Mouse (Mus musculus) retina, adult 2 months (tissue): Measurements from ENCODE around the gene Gm49322.

ENCODE experiments used
- DNase-seq: peaks from one replicate; pipeline ENCODE4 v3.0.0-alpha.2; 2012; ENCODE audit warnings: low read depth, low spot score

Gm49322 gene

GRCm38 (mm10) chr10:80655406-80656129 lies 49.7 kb downstream of the Gm49322 start:
- DNase-seq, result no peak

DNA sequence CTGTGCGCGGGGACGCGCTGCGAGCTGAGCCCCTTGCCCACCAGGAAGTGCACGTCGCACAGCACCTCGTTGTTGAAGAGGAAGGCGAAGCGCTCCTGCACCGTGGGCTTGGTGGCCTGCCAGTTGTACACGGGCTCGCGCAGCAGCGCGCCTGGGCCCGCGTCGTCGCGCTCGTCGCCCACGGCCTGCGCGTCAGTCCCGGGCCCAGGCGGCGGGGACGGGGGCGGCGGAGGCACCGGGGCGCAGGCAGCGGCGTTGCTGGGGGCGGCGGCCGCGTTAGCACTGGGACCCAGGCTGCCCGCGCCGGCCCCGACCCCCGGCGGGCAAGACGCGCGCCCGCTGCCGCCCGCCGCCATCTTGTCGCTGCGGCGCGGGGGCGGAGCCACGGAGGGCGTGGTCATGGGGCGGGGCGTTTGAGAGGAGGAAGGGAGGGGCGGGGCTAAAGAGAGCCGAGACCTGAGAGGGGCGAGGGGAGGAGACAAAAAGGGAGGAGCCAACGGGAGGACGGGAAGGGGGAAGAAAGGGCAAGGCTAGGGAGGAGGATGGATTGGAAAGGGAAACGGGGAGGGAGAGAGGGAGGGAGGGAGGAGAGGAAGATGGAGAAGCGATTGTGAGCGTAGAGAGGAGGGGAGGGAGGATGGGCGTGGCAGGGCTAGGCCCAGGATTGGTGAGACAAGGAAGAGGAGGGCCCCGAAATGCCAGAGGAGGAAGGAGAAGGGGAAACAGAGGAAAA lies 50.5 kb downstream of the Gm49322 start:
- DNase-seq, result peak; percentile 95

- DNase-seq, result no peak
These were observed 51.2 kb downstream of the Gm49322 start, which contains the start of gene Btbd2 for GRCm38 (mm10) chr10:80656863-80657623. Gene Btbd2 (minus strand): TSS chr10:80657071.

DNA sequence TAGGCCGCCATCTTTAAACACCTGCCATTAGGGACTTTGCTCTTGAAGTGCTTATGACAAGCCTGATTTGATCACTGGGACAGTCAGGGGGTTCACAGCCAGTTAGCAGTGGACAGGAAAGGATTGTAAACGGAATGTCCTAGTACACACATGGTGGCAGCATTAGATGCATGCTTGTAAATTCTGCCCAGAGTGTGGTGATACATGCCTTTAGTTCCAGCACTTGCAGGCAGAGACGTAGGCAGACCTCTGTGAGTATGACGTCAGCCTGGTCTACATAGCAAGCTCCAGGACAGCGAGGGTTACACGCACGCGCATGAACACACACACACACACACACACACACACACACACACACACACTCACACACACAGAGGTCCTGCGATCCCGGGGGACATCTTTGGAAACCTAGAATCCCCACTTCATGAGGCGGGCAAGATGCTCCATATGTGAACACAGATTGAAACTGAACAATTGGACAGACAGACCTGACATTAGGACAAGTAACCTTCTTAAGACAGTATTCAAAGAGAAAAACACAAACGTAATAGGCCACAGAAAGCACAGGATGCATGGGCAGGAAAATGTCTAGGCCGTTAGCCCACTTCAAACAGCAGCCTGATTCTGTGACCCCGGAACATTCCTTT lies 52.5 kb downstream of the Gm49322 start:
- DNase-seq, result no peak

DNA sequence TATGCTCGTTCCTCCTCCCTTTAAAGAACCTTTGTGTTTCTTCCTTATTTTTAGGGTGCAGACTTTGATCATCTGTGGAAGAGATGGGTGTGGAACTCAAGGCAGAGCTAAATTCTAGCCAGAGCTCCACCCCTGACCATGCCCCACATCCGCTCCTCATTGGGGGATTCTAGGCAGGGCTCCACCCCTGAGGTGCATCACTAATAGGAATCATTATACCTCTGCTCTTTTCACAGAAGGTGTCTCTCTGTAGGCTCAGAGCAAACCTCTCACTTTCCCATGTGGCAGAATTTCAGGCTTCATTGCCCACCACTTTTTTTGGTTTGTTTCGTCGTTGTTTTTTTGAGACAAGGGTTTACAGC lies 53.0 kb downstream of the Gm49322 start:
- no peak for DNase-seq

DNA sequence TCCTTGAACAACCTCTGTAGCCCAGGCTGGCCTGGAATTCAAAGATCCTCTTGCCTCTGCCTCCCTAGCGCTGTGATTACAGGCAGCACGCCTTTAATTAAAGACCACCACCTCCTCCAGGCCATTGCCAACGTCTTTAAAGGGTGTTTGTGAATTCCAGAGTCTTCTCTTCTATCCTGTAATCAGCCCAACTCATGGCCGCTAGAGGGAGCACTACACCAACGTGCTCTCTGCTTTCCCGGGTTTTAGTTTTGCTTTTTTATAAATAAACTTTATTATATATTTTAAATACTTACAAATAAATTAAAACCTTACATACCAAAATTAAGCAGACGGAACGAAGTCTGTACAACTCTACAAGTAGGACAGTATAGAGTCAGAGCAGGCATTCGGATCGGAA lies 53.4 kb downstream of the Gm49322 start:
- DNase-seq, result peak; percentile 57

DNA sequence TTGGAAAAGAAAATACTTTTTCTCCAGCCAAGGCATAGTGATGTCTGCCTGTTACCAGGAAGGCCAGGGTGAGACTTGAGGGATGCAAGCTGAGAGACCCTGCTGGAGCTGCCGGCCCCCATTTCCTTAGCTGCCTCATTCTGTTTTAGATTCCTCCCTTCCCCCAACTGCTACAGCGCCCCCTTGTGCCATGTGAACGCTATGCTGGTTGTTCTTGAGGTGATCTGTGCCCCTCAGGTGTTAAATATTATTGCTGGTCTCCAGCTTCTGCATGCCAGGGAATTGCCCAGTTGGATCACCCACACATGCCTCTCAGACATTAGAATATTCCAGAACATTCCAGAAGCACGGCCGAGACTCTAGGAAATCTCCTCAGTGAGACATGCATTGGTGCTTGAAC lies 55.3 kb downstream of the Gm49322 start:
- no peak for DNase-seq

- DNase-seq, result no peak
These were observed 57.8 kb downstream of the Gm49322 start for GRCm38 (mm10) chr10:80663485-80664196.

DNA sequence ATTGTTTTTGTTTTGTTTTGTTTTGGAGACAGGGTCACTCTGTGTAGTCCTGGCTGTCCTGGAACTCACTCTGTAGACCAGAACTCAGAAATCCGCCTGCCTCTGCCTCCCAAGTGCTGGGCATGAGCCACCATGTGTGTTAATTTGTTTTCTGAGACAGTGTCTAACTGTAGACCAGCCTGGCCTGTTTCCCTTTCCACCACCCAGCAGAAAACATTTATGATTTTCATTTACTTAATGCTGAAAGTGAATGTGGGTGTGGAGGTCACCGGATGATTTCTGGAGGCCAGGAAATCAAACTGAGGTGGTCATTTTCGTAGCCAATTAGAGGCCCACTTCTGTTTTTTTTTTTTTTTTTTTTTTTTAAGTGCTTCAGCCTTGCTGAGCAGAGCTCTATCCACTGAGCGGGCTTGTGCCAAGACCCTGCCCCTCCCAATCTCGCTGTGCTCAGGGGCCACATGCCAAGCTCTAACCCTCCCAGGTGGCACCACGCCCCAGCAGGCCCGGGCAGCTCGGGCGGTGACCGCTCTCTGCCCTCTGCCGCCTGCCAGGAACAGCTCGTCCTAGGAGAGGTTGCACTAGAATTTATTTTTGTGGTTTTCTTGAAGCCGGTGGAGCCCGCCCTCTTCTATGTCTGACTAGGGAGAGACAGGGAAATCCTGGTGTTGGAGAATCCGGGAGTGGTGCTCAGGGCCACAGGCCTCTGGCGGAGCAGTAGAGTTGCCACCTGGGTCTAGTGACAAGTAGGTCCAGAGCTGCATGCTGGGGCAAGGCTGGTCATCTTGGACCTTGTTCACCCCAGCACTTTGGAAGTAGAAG lies 58.6 kb downstream of the Gm49322 start:
- DNase-seq, result no peak

GRCm38 (mm10) chr10:80665016-80665380 lies 59.2 kb downstream of the Gm49322 start:
- DNase-seq, result no peak
